21 mouse cellular contexts compared by ENCODE assay signal in genomic region chr4:127889071-127889470, GRCm38 (mm10).
DNase-seq lines count a peak whose midpoint lies in the region; ATAC-seq and TF ChIP-seq lines count a peak whose summit lies in the region.
"Had no signal": no experiment of that assay in that cellular context is flagged by ENCODE, and none has a peak within 500 bp of the region (broad histone marks: within the 10 kb centered on the region; RNA-seq: fewer than 3 reads in every experiment).

No protein-coding gene starts in this region.

- no peaks in the 10 kb centered on the region for H3K9me3 ChIP-seq in lung, postnatal 0 days (ENCODE audit: low read length)
- H3K9me3 ChIP-seq: embryonic facial prominence, embryonic 12.5 days had no signal

- H3K27ac ChIP-seq in lung, postnatal 0 days (ENCODE audit: low read length) = no peak overlapping the region
- H3K27ac ChIP-seq: embryonic facial prominence, embryonic 12.5 days; forebrain, embryonic 13.5 days; heart, adult 2 months; hindbrain, postnatal 0 days; kidney, embryonic 15.5 days; limb, embryonic 13.5 days; liver, embryonic 12.5 days had no signal

- no peaks in the 10 kb centered on the region for H3K27me3 ChIP-seq in lung, postnatal 0 days (replicated peaks; ENCODE audit: insufficient read depth, low read length)
- H3K27me3 ChIP-seq: embryonic facial prominence, embryonic 12.5 days; forebrain, embryonic 13.5 days; kidney, embryonic 15.5 days; limb, embryonic 13.5 days; liver, embryonic 12.5 days had no signal

- no peak overlapping the region for H3K9ac ChIP-seq in lung, postnatal 0 days (replicated peaks; ENCODE audit: low read depth)
- H3K9ac ChIP-seq: embryonic facial prominence, embryonic 12.5 days; forebrain, embryonic 13.5 days; kidney, embryonic 15.5 days; limb, embryonic 13.5 days; liver, embryonic 12.5 days had no signal

- ATAC-seq in lung, postnatal 0 days = no peak
- ATAC-seq: forebrain, embryonic 13.5 days; hindbrain, postnatal 0 days; liver, embryonic 12.5 days had no signal

- WGBS in lung, postnatal 0 days = 59% methylated on average over 7 of the region's 7 CpGs
- 70% methylated on average over 7 of the region's 7 CpGs for WGBS in lung, adult 2 months

- no peaks in the 10 kb centered on the region for H3K4me1 ChIP-seq in lung, postnatal 0 days (ENCODE audit: insufficient read depth, low read depth, low read length)
- no peaks in the 10 kb centered on the region for H3K4me1 ChIP-seq in lung, adult 2 months (ENCODE audit: control insufficient read depth, insufficient read depth, low read length)
- H3K4me1 ChIP-seq: embryonic facial prominence, embryonic 12.5 days; forebrain, embryonic 13.5 days; kidney, embryonic 15.5 days; limb, embryonic 13.5 days; liver, embryonic 12.5 days had no signal

- intact Hi-C loops in heart, postnatal 36 days (cut with DNase I) = no loop called here

- no peak overlapping the region for H3K4me2 ChIP-seq in lung, postnatal 0 days (replicated peaks; ENCODE audit: low read depth, low read length)
- H3K4me2 ChIP-seq: embryonic facial prominence, embryonic 12.5 days; forebrain, embryonic 13.5 days; kidney, embryonic 15.5 days; limb, embryonic 13.5 days; liver, embryonic 12.5 days; midbrain, embryonic 11.5 days had no signal

- no peak for TF ChIP-seq CTCF in lung, postnatal 0 days (IDR thresholded peaks at IDR 0.05)
- no peak for TF ChIP-seq CTCF in lung, adult 2 months (IDR thresholded peaks at IDR 0.05; ENCODE audit: insufficient read depth, low read length)

- H3K4me3 ChIP-seq in lung, postnatal 0 days (ENCODE audit: low read depth, low read length) = no peak overlapping the region
- H3K4me3 ChIP-seq in lung, adult 2 months (replicated peaks; ENCODE audit: extremely low read depth, low read depth, low read length) = no peak overlapping the region
- H3K4me3 ChIP-seq: embryonic facial prominence, embryonic 12.5 days; forebrain, embryonic 13.5 days; heart, adult 2 months; kidney, embryonic 15.5 days; limb, embryonic 13.5 days; liver, embryonic 12.5 days had no signal

- no peaks in the 10 kb centered on the region for H3K36me3 ChIP-seq in lung, postnatal 0 days (ENCODE audit: insufficient read depth, low read length)
- H3K36me3 ChIP-seq: embryonic facial prominence, embryonic 12.5 days; kidney, embryonic 15.5 days; limb, embryonic 13.5 days; liver, embryonic 12.5 days had no signal

- peak; percentile 92 for DNase-seq in heart, adult 11 months
- DNase-seq in heart, postnatal 36 days = no peak
- DNase-seq in lung, postnatal 0 days (ENCODE audit: low spot score) = peak; percentile 33
- no peak for DNase-seq in lung, adult 2 months
- peak; percentile 53 to 67 for DNase-seq in adrenal gland, postnatal 36 days
- DNase-seq in cerebellum, postnatal 36 days = no peak
- no peak for DNase-seq in cerebellum, adult 9-10 months
- DNase-seq: cerebellum, adult 11 months; cerebellum, postnatal 14 days; kidney, adult 11 months; kidney, postnatal 36 days; layer of hippocampus, adult 9-11 months; spleen, adult 18-20 months had no signal

- no peak for TF ChIP-seq EP300 in lung, postnatal 0 days (IDR thresholded peaks at IDR 0.05)

- no peak for TF ChIP-seq POLR2A in lung, adult 2 months (IDR thresholded peaks at IDR 0.05; ENCODE audit: borderline replicate concordance, extremely low read depth, low read depth, low read length)

Comparison
In these comparisons a context has a peak if more than half of its experiments do, and no peak if none do; other contexts are left out.
1. DNase-seq: peak in heart, adult 11 months (single experiment), lung, postnatal 0 days (single experiment) and adrenal gland, postnatal 36 days (2 of 2); none in heart, postnatal 36 days (0 of 2), lung, adult 2 months (single experiment), cerebellum, postnatal 36 days (0 of 2) and cerebellum, adult 9-10 months (single experiment).